Comparison of ENCODE assay signal across 9 mouse cellular contexts in genomic region chr8:123515540-123515897, GRCm38 (mm10). TPM values are rescaled to one million over a fixed set of nuclear protein-coding genes. Genes with fewer than 3 reads are reported as not detected.
DNase-seq lines count a peak whose midpoint lies in the region; ATAC-seq and TF ChIP-seq lines count a peak whose summit lies in the region.
"Had no signal": no experiment of that assay in that cellular context is flagged by ENCODE, and none has a peak within 500 bp of the region (broad histone marks: within the 10 kb centered on the region; RNA-seq: fewer than 3 reads in every experiment).

No protein-coding gene starts in this region.

- H3K4me2 ChIP-seq in heart, postnatal 0 days (ENCODE audit: low read depth, low read length), result peak overlapping the region; percentile 87
- peak overlapping the region; percentile 84 for H3K4me2 ChIP-seq in hindbrain, embryonic 13.5 days
- peak overlapping the region; percentile 70 for H3K4me2 ChIP-seq in midbrain, embryonic 14.5 days (ENCODE audit: low read length)

- no peaks in the 10 kb centered on the region for H3K36me3 ChIP-seq in heart, postnatal 0 days (replicated peaks; ENCODE audit: control insufficient read depth, insufficient read depth, low read length)
- peaks cover 9% of the 10 kb centered on the region for H3K36me3 ChIP-seq in embryonic facial prominence, embryonic 10.5 days (replicated peaks)
- peaks cover 16% of the 10 kb centered on the region for H3K36me3 ChIP-seq in hindbrain, embryonic 13.5 days
- H3K36me3 ChIP-seq in midbrain, embryonic 14.5 days (ENCODE audit: control insufficient read depth, insufficient read depth, low read length), result peaks cover 10% of the 10 kb centered on the region

- peaks cover 45% of the 10 kb centered on the region for H3K27me3 ChIP-seq in heart, postnatal 0 days (ENCODE audit: control insufficient read depth, insufficient read depth, low read length)
- peaks cover 55% of the 10 kb centered on the region for H3K27me3 ChIP-seq in embryonic facial prominence, embryonic 10.5 days (replicated peaks; ENCODE audit: low read depth, poor library complexity, severe bottlenecking)
- peaks cover 8% of the 10 kb centered on the region; the same call in 1 of the 2 replicates for H3K27me3 ChIP-seq in hindbrain, embryonic 13.5 days
- H3K27me3 ChIP-seq in midbrain, embryonic 14.5 days (ENCODE audit: control insufficient read depth, insufficient read depth, low read length), result no peaks in the 10 kb centered on the region
- H3K27me3 ChIP-seq: Patski had no signal

- WGBS in heart, postnatal 0 days, result 3% methylated on average over 10 of the region's 11 CpGs
- 2% methylated on average over 11 of the region's 11 CpGs for WGBS in embryonic facial prominence, embryonic 10.5 days
- WGBS in hindbrain, embryonic 13.5 days, result under 1% methylated on average over 11 of the region's 11 CpGs
- under 1% methylated on average over 11 of the region's 11 CpGs for WGBS in midbrain, embryonic 14.5 days

- TF ChIP-seq EP300 in heart, postnatal 0 days (IDR thresholded peaks at IDR 0.05; ENCODE audit: low read depth), result no peak

- no peak for ATAC-seq in heart, postnatal 0 days (ENCODE audit: insufficient read depth, low read depth)
- no peak; the same call in 1 of the 2 replicates for ATAC-seq in hindbrain, embryonic 13.5 days (ENCODE audit: low FRiP score)
- no peak for ATAC-seq in midbrain, embryonic 14.5 days (ENCODE audit: low FRiP score, low TSS enrichment)
- ATAC-seq in inflammation-experienced regulatory T-cells, adult 6 months, result no peak

- no peak overlapping the region for H3K27ac ChIP-seq in heart, postnatal 0 days (ENCODE audit: low read depth)
- H3K27ac ChIP-seq in embryonic facial prominence, embryonic 10.5 days (replicated peaks), result no peak overlapping the region; the same call in 1 of the 2 replicates
- H3K27ac ChIP-seq in hindbrain, embryonic 13.5 days, result peak overlapping the region; percentile 97
- H3K27ac ChIP-seq in midbrain, embryonic 14.5 days (replicated peaks; ENCODE audit: low read depth, low read length), result peak overlapping the region; percentile 95

- H3K4me1 ChIP-seq in heart, postnatal 0 days (ENCODE audit: control insufficient read depth, insufficient read depth), result peaks cover 18% of the 10 kb centered on the region; the same call in 1 of the 2 replicates
- peaks cover 47% of the 10 kb centered on the region for H3K4me1 ChIP-seq in embryonic facial prominence, embryonic 10.5 days
- peaks cover 56% of the 10 kb centered on the region for H3K4me1 ChIP-seq in hindbrain, embryonic 13.5 days (replicated peaks)
- H3K4me1 ChIP-seq in midbrain, embryonic 14.5 days (ENCODE audit: control insufficient read depth, insufficient read depth, low read length), result peaks cover 25% of the 10 kb centered on the region

- intact Hi-C loops in heart, postnatal 14 days (cut with DNase I), result no loop called here

- no peaks in the 10 kb centered on the region for H3K9me3 ChIP-seq in heart, postnatal 0 days (replicated peaks; ENCODE audit: control insufficient read depth, low read length)
- H3K9me3 ChIP-seq in embryonic facial prominence, embryonic 10.5 days, result no peaks in the 10 kb centered on the region
- no peaks in the 10 kb centered on the region for H3K9me3 ChIP-seq in hindbrain, embryonic 13.5 days
- H3K9me3 ChIP-seq in midbrain, embryonic 14.5 days (ENCODE audit: control insufficient read depth, low read length), result no peaks in the 10 kb centered on the region

- DNase-seq in heart, postnatal 0 days (ENCODE audit: low spot score), result no peak
- DNase-seq in heart, postnatal 14 days, result no peak
- no peak for DNase-seq in embryonic facial prominence, embryonic 10.5 days (ENCODE audit: low spot score)
- no peak for DNase-seq in midbrain, embryonic 14.5 days
- no peak for DNase-seq in frontal cortex, postnatal 14 days (ENCODE audit: low spot score in 2 of 2)
- DNase-seq in thymus, postnatal 36 days, result no peak

- H3K9ac ChIP-seq in heart, postnatal 0 days (replicated peaks; ENCODE audit: low read depth, low read length), result no peak overlapping the region
- peak overlapping the region; percentile 95 for H3K9ac ChIP-seq in hindbrain, embryonic 13.5 days
- peak overlapping the region; percentile 49; the same call in 1 of the 2 replicates for H3K9ac ChIP-seq in midbrain, embryonic 14.5 days (replicated peaks; ENCODE audit: low read length)

- TF ChIP-seq CTCF in heart, postnatal 0 days (IDR thresholded peaks at IDR 0.05; ENCODE audit: low read depth), result no peak

- peak overlapping the region; percentile 65 for H3K4me3 ChIP-seq in heart, postnatal 0 days (ENCODE audit: low read depth, low read length)
- H3K4me3 ChIP-seq in embryonic facial prominence, embryonic 10.5 days, result peak overlapping the region; percentile 83
- peak overlapping the region; percentile 85 for H3K4me3 ChIP-seq in hindbrain, embryonic 13.5 days
- peak overlapping the region; percentile 82 for H3K4me3 ChIP-seq in midbrain, embryonic 14.5 days (replicated peaks; ENCODE audit: low read depth, low read length)

RNA-seq across cellular contexts. Expression of gene Dbndd1, which starts 0.3 kb away (rescaled TPM):
- 0.73 TPM in 1 of 2 replicates, not detected in the other for total RNA-seq in heart, postnatal 0 days (2014; rRNA removed; ENCODE audit: low replicate concordance)
- polyA plus RNA-seq in heart, postnatal 0 days (2015; fragmentation: Nextera tagmentation; extraction: Ambion mirVana), result 0.18 and 0.38 TPM in 2 replicates
- total RNA-seq in heart, postnatal 14 days (2021), result not detected
- 11.3 and 12.1 TPM in 2 replicates for polyA plus RNA-seq in embryonic facial prominence, embryonic 10.5 days (2016; fragmentation: Nextera tagmentation; extraction: Ambion mirVana)
- 85.6 and 93.6 TPM in 2 replicates for polyA plus RNA-seq in hindbrain, embryonic 13.5 days (2015; fragmentation: Nextera tagmentation; extraction: Ambion mirVana)
- polyA plus RNA-seq in midbrain, embryonic 14.5 days (2014; fragmentation: Nextera tagmentation; extraction: Ambion mirVana), result 103 and 116 TPM in 2 replicates
- 1 to 10 TPM in 1 of 3 experiments, under 1 TPM in 2; 0.47 to 1.2 (median 0.54) TPM for polyA plus RNA-seq in inflammation-experienced regulatory T-cells, adult 6 months (2017; shearing (Covaris generic))

RNA-seq across cellular contexts. Expression of gene Gas8, which starts 3.1 kb away (rescaled TPM):
- total RNA-seq in heart, postnatal 0 days (2014; rRNA removed; ENCODE audit: low replicate concordance), result 0.76 and 1.8 TPM in 2 replicates
- polyA plus RNA-seq in heart, postnatal 0 days (2015; fragmentation: Nextera tagmentation; extraction: Ambion mirVana), result 7.1 and 7.7 TPM in 2 replicates
- 1 to 10 TPM; 6.1 to 6.2 TPM for total RNA-seq in heart, postnatal 14 days (2021)
- polyA plus RNA-seq in embryonic facial prominence, embryonic 10.5 days (2016; fragmentation: Nextera tagmentation; extraction: Ambion mirVana), result 42.3 and 43.7 TPM in 2 replicates
- polyA plus RNA-seq in hindbrain, embryonic 13.5 days (2015; fragmentation: Nextera tagmentation; extraction: Ambion mirVana), result 42.5 and 44.8 TPM in 2 replicates
- 38.6 and 41.9 TPM in 2 replicates for polyA plus RNA-seq in midbrain, embryonic 14.5 days (2014; fragmentation: Nextera tagmentation; extraction: Ambion mirVana)
- polyA plus RNA-seq in inflammation-experienced regulatory T-cells, adult 6 months (2017; shearing (Covaris generic)), result 10 to 100 TPM in 1 of 3 experiments, 1 to 10 TPM in 2; 6.4 to 10.1 (median 7.3) TPM

RNA-seq across cellular contexts. Expression of gene Afg3l1, which starts 37.8 kb away (rescaled TPM):
- total RNA-seq in heart, postnatal 0 days (2014; rRNA removed; ENCODE audit: low replicate concordance), result 16.7 and 31.6 TPM in 2 replicates
- 39.9 and 41.2 TPM in 2 replicates for polyA plus RNA-seq in heart, postnatal 0 days (2015; fragmentation: Nextera tagmentation; extraction: Ambion mirVana)
- 10 to 100 TPM; 53.8 to 58.4 TPM for total RNA-seq in heart, postnatal 14 days (2021)
- 68.1 and 69.2 TPM in 2 replicates for polyA plus RNA-seq in embryonic facial prominence, embryonic 10.5 days (2016; fragmentation: Nextera tagmentation; extraction: Ambion mirVana)
- polyA plus RNA-seq in hindbrain, embryonic 13.5 days (2015; fragmentation: Nextera tagmentation; extraction: Ambion mirVana), result 57.8 and 62.4 TPM in 2 replicates
- polyA plus RNA-seq in midbrain, embryonic 14.5 days (2014; fragmentation: Nextera tagmentation; extraction: Ambion mirVana), result 33.6 and 37.0 TPM in 2 replicates
- polyA plus RNA-seq in inflammation-experienced regulatory T-cells, adult 6 months (2017; shearing (Covaris generic)), result 10 to 100 TPM; 32.6 to 47.7 (median 36.1) TPM

Comparison
In these comparisons a context has a peak if more than half of its experiments do, and no peak if none do; other contexts are left out.
1. H3K27ac ChIP-seq: peak in hindbrain, embryonic 13.5 days (single experiment) and midbrain, embryonic 14.5 days (single experiment); none in heart, postnatal 0 days (single experiment) and embryonic facial prominence, embryonic 10.5 days (single experiment).
2. Peak in every context shown above with its lines, with median percentiles within 50 percentile points of each other: H3K4me2 ChIP-seq and H3K4me3 ChIP-seq.